Mouse (Mus musculus) MEL (cell line): ENCODE results near the gene P2rx3. TPM values are rescaled to one million over a fixed set of nuclear protein-coding genes. Genes with fewer than 3 reads are reported as not detected.

ENCODE experiments used
- DNase-seq: peaks from one replicate; pipeline ENCODE4 v3.0.0; 2011; ENCODE audit warnings: low read depth, low spot score
- H3K27ac ChIP-seq: 2 replicates; pipeline ENCODE4 v1.5.1; 2012; ENCODE audit warnings: low read depth, mild to moderate bottlenecking, control low read depth, low read length, moderate library complexity; ENCODE audit not compliant: control insufficient read depth
- H3K27me3 ChIP-seq, 2 experiments: fragments of 150-350 bp in 1 of 2; sonication (generic) in 1 of 2; 2 replicates each; pipeline ENCODE4 v1.6.1; 2012; ENCODE audit warnings: low read length in 2 of 2, mild to moderate bottlenecking in 2 of 2, improper control_type of control experiment in 1 of 2, moderate library complexity in 1 of 2; ENCODE audit not compliant: insufficient read depth in 2 of 2, control insufficient read depth in 1 of 2
- H3K36me3 ChIP-seq, 2 experiments: 2 replicates each; pipeline ENCODE4 v1.6.1; 2012 to 2014; ENCODE audit warnings: low read length in 2 of 2, improper control_type of control experiment in 1 of 2, inconsistent platforms in 1 of 2, mild to moderate bottlenecking in 1 of 2; ENCODE audit not compliant: insufficient read depth in 2 of 2, control insufficient read depth in 1 of 2
- H3K4me1 ChIP-seq, 2 experiments: fragments of 150-350 bp in 1 of 2; sonication (generic) in 1 of 2; 2 replicates each; pipeline ENCODE4 v1.6.1; 2012; ENCODE audit warnings: low read length in 2 of 2, improper control_type of control experiment in 1 of 2, mild to moderate bottlenecking in 1 of 2; ENCODE audit not compliant: insufficient read depth in 2 of 2, control insufficient read depth in 1 of 2
- H3K4me3 ChIP-seq, 2 experiments: fragments of 150-350 bp in 1 of 2; sonication (generic) in 1 of 2; 2 replicates each; pipeline ENCODE4 v1.5.1; 2012; ENCODE audit warnings: low read depth in 2 of 2, low read length in 2 of 2, mild to moderate bottlenecking in 2 of 2, moderate library complexity in 2 of 2, control low read depth in 1 of 2, improper control_type of control experiment in 1 of 2; ENCODE audit not compliant: control insufficient read depth in 1 of 2, insufficient read depth in 1 of 2
- H3K79me2 ChIP-seq: 2 replicates; pipeline ENCODE4 v1.6.1; 2012; ENCODE audit warnings: mild to moderate bottlenecking, low read length, moderate library complexity; ENCODE audit not compliant: control insufficient read depth, poor library complexity, insufficient read depth
- H3K9ac ChIP-seq: 2 replicates; pipeline ENCODE4 v1.6.1; 2012; ENCODE audit warnings: low read depth, mild to moderate bottlenecking, control low read depth, low read length, moderate library complexity; ENCODE audit not compliant: control insufficient read depth, poor library complexity, severe bottlenecking
- H3K9me3 ChIP-seq: fragments of 150-350 bp; sonication (generic); replicated peaks from 2 replicates; pipeline ENCODE4 v1.6.1; 2012; ENCODE audit warnings: mild to moderate bottlenecking, low read length, improper control_type of control experiment, moderate library complexity; ENCODE audit not compliant: insufficient read depth
- BHLHE40 ChIP-seq: IDR thresholded peaks from 2 replicates; pipeline ENCODE4 v1.6.1; 2012; ENCODE audit warnings: low read depth, mild to moderate bottlenecking, inconsistent platforms, low read length, improper control_type of control experiment, borderline replicate concordance
- CHD1 ChIP-seq: IDR thresholded peaks from 2 replicates; pipeline ENCODE4 v1.6.1; 2012; ENCODE audit warnings: low read depth, mild to moderate bottlenecking, inconsistent platforms, low read length, improper control_type of control experiment
- E2F4 ChIP-seq: IDR thresholded peaks from 2 replicates; pipeline ENCODE4 v1.6.1; 2011; ENCODE audit warnings: low read depth, low read length, improper control_type of control experiment, borderline replicate concordance
- GABPA ChIP-seq: IDR thresholded peaks from 2 replicates; pipeline ENCODE4 v1.6.1; 2012; ENCODE audit warnings: low read depth, mild to moderate bottlenecking, inconsistent platforms, low read length, improper control_type of control experiment, moderate library complexity
- HCFC1 ChIP-seq: IDR thresholded peaks from 2 replicates; pipeline ENCODE4 v1.6.1; 2012; ENCODE audit warnings: low read depth, mild to moderate bottlenecking, inconsistent platforms, low read length, improper control_type of control experiment, moderate library complexity
- JUND ChIP-seq: IDR thresholded peaks from 2 replicates; pipeline ENCODE4 v1.6.1; 2011; ENCODE audit warnings: low read depth, mild to moderate bottlenecking, improper control_type of control experiment, low read length
- KAT2A ChIP-seq: conservative IDR thresholded peaks from 2 replicates; pipeline ENCODE4 v1.6.1; 2012; ENCODE audit warnings: low read depth, low read length, improper control_type of control experiment, inconsistent platforms
- MAZ ChIP-seq: IDR thresholded peaks from 2 replicates; pipeline ENCODE4 v1.6.1; 2012; ENCODE audit warnings: low read depth, mild to moderate bottlenecking, inconsistent platforms, low read length, improper control_type of control experiment
- MEF2A ChIP-seq: IDR thresholded peaks from 2 replicates; pipeline ENCODE4 v1.6.1; 2014; ENCODE audit warnings: low read depth, mild to moderate bottlenecking, inconsistent platforms, low read length, improper control_type of control experiment; ENCODE audit not compliant: poor library complexity, insufficient replicate concordance, severe bottlenecking; ENCODE audit errors: extremely low read depth
- MXI1 ChIP-seq: IDR thresholded peaks from 2 replicates; pipeline ENCODE4 v1.6.1; 2011; ENCODE audit warnings: mild to moderate bottlenecking, low read depth, low read length, improper control_type of control experiment
- MYB ChIP-seq: IDR thresholded peaks from 2 replicates; pipeline ENCODE4 v1.6.1; 2011; ENCODE audit warnings: mild to moderate bottlenecking, low read depth, low read length, improper control_type of control experiment
- MYC ChIP-seq: IDR thresholded peaks from 2 replicates; pipeline ENCODE4 v1.6.1; 2011; ENCODE audit warnings: low read depth, mild to moderate bottlenecking, low read length, improper control_type of control experiment, moderate library complexity
- RAD21 ChIP-seq: IDR thresholded peaks from 2 replicates; pipeline ENCODE4 v1.6.1; 2011; ENCODE audit warnings: mild to moderate bottlenecking, low read depth, low read length, improper control_type of control experiment
- RCOR1 ChIP-seq: IDR thresholded peaks from 2 replicates; pipeline ENCODE4 v1.6.1; 2012; ENCODE audit warnings: low read depth, mild to moderate bottlenecking, inconsistent platforms, low read length, improper control_type of control experiment
- SMC3 ChIP-seq: IDR thresholded peaks from 2 replicates; pipeline ENCODE4 v1.6.1; 2011; ENCODE audit warnings: low read depth, low read length, improper control_type of control experiment
- TAL1 ChIP-seq: IDR thresholded peaks from 2 replicates; pipeline ENCODE4 v1.6.1; 2012; ENCODE audit warnings: mild to moderate bottlenecking, inconsistent platforms, low read length, moderate library complexity, mixed read lengths
- TBP ChIP-seq: IDR thresholded peaks from 2 replicates; pipeline ENCODE4 v1.8.0; 2011; ENCODE audit warnings: low read depth, low read length, improper control_type of control experiment
- TCF12 ChIP-seq: IDR thresholded peaks from 2 replicates; pipeline ENCODE4 v1.6.1; 2014; ENCODE audit warnings: low read depth, mild to moderate bottlenecking, inconsistent platforms, low read length, improper control_type of control experiment, moderate library complexity
- ZMIZ1 ChIP-seq: IDR thresholded peaks from 2 replicates; pipeline ENCODE4 v1.6.1; 2012; ENCODE audit warnings: low read depth, mild to moderate bottlenecking, inconsistent platforms, low read length, improper control_type of control experiment, moderate library complexity
- ZNF384 ChIP-seq: IDR thresholded peaks from 2 replicates; pipeline ENCODE4 v1.6.1; 2012; ENCODE audit warnings: low read depth, mild to moderate bottlenecking, inconsistent platforms, low read length, improper control_type of control experiment
- polyA plus RNA-seq, 2 experiments: library from polyadenylated mRNA; stranded (reverse) in 1 of 2; unstranded in 1 of 2; fragments of >175 nt in 1 of 2; fragments of >200 nt in 1 of 2; gene quantifications; 2 replicates each; pipeline versions ENCODE4 v1.2.1 to v1.2.4; 2012; ENCODE audit warnings: low replicate concordance in 2 of 2, low read depth in 1 of 2; ENCODE audit not compliant: insufficient read length in 2 of 2, insufficient read depth in 1 of 2, missing spikeins in 1 of 2
- total RNA-seq: library from RNA; depleted of rRNA; stranded (reverse); fragments of 300-350 nt; gene quantifications from 2 replicates; pipeline ENCODE4 v1.2.3, GENCODE M21; 2012

P2rx3 gene
- total and polyA plus RNA-seq, 3 experiments = 0.36 TPM; not detected in 2

DNA sequence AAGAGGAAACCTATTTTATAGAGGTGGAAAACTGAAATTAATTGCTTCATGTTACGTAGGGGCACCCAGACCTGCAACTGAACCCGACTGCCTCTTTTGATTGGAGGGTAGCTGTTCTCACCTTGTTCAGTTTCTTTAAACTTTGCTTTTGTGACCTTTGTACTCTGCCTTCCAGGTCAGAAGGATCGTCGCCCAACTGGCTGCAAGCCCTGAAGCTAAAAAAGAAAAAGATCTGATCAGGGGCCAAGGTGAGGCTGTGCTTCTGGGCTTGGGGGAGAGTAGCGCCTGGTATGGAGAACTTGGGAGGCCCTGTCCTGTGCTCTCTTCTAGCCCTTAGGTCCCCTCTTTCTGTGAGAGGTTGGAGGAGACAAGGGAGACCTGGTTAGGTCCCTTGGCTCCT lies 34.7 kb upstream of the P2rx3 start:
- H3K9ac ChIP-seq = no peak overlapping the region
- H3K4me1 ChIP-seq = no peaks in the 10 kb centered on the region
- TF ChIP-seq MXI1 (no peak), HCFC1 (no peak), TAL1 (no peak), BHLHE40 (no peak), E2F4 (no peak), KAT2A (no peak), GABPA (no peak), TCF12 (no peak), ZNF384 (no peak), MEF2A (no peak), JUND (no peak), RAD21 (no peak), MAZ (no peak), ZMIZ1 (no peak)
- TF ChIP-seq, all 39 proteins: peak for 0
- H3K36me3 ChIP-seq = no peaks in the 10 kb centered on the region
- no peak for DNase-seq
- H3K9me3 ChIP-seq = no peaks in the 10 kb centered on the region
- H3K4me3 ChIP-seq = no peak overlapping the region
- no peak overlapping the region for H3K27ac ChIP-seq
- no peaks in the 10 kb centered on the region for H3K27me3 ChIP-seq
- H3K79me2 ChIP-seq = no peaks in the 10 kb centered on the region

DNA sequence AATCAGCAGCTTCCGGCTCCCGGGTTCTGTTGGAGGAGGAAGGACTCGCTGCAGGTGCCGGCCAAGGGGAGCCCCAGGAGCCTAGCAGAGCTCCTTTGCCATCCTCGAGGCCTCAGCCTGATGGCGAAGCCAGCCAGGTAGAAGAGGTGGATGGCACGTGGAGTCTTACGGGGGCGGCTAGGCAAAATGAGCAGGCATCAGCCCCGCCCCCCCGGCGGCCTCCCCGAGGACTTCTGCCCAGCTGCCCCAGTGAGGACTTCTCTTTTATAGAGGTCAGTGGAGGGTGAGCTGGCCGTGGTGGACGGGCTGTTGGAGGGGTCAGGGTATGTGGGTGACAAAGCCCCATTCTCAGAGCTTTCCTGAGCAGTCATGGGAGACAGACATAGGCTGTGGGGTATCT lies 32.8 kb upstream of the P2rx3 start:
- Histone ChIP-seq H3K4me3 (no peak overlapping the region), H3K9ac (no peak overlapping the region), H3K4me1 (no peaks in the 10 kb centered on the region), H3K27ac (no peak overlapping the region), H3K27me3 (no peaks in the 10 kb centered on the region), H3K79me2 (no peaks in the 10 kb centered on the region), H3K9me3 (no peaks in the 10 kb centered on the region), H3K36me3 (no peaks in the 10 kb centered on the region)
- DNase-seq = no peak
- TF ChIP-seq MYC = no peak
- TF ChIP-seq TBP = no peak
- TF ChIP-seq CHD1 = no peak
- no peak for TF ChIP-seq JUND
- no peak for TF ChIP-seq KAT2A
- TF ChIP-seq SMC3 = no peak
- no peak for TF ChIP-seq MXI1
- no peak for TF ChIP-seq E2F4
- no peak for TF ChIP-seq RCOR1
- TF ChIP-seq MYB = no peak
- no peak for TF ChIP-seq ZMIZ1
- TF ChIP-seq GABPA = no peak
